Mouse (Mus musculus): Measurements from ENCODE around the gene Snd1. TPM values are rescaled to one million over a fixed set of nuclear protein-coding genes. Genes with fewer than 3 reads are reported as not detected.
A peak's percentile ranks its signal among the peaks of the same experiment; 100 is the strongest.

Snd1 gene
- polyA plus RNA-seq, 1 experiment from 2014 or later: 34.9 TPM

DNA sequence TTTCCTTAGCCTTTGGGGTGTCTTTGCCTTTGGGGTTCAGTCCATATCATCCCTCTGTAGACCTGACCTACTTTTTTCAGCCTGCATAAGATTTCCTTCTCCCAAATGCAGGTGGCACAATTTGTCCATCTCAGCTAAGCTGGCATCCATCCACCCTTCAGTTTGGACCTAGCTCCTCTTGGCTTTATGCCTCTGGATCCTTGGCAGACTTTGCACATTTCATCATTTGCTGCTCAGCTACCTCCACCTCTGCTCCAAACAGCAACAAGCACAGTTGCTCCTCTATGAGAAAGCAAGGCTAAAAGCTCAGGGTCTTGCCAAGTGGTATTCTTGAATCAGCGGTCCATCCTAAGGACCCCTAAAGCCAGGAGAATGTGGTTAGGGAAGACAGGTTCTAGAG lies 500.2 kb downstream of the Snd1 start:
- H3K27me3 ChIP-seq (ENCODE audit: insufficient read depth, low read length): peaks cover 14% of the 10 kb centered on the region
- no peak overlapping the region for H3K4me3 ChIP-seq (ENCODE audit: low read depth, low read length)
- 94% methylated on average over 1 of the region's 1 CpGs for WGBS (ENCODE audit: insufficient replicate concordance)
- no peak overlapping the region for H3K4me2 ChIP-seq (ENCODE audit: low read depth, low read length)
- DNase-seq (no peak), ATAC-seq (no peak)
- H3K36me3 ChIP-seq (replicated peaks; ENCODE audit: insufficient read depth, low read length): no peaks in the 10 kb centered on the region
- TF ChIP-seq EP300 (IDR thresholded peaks at IDR 0.05; ENCODE audit: low read depth) (no peak), CTCF (IDR thresholded peaks at IDR 0.05; ENCODE audit: low read depth) (no peak)
- no peaks in the 10 kb centered on the region for H3K4me1 ChIP-seq (ENCODE audit: insufficient read depth)
- no peak overlapping the region for H3K9ac ChIP-seq (replicated peaks)
- H3K27ac ChIP-seq (ENCODE audit: low read depth): no peak overlapping the region
- no peaks in the 10 kb centered on the region for H3K9me3 ChIP-seq (ENCODE audit: low read length)

DNA sequence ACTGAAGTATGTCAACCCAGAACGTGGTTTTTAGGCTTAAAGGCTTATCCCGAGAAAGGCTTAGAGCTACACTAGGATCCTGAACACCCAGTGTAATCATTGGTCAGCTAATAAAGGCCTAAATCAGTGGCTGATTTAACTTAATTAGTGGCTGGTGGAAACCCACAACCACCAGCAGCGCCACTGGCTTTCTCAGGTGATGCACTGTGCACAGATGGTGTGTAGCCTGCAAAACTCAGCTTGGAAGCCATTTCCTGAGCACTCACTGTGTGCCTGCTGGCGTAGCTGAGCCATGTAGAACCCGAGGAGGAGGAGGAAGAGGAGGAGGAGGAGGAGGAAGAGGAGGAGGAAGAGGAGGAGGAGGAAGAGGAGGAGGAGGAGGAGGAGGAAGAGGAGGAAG lies 503.1 kb downstream of the Snd1 start:
- ATAC-seq (no peak), DNase-seq (no peak)
- Histone ChIP-seq H3K9me3 (ENCODE audit: low read length) (no peaks in the 10 kb centered on the region), H3K4me3 (ENCODE audit: low read depth, low read length) (no peak overlapping the region), H3K4me1 (ENCODE audit: insufficient read depth) (no peaks in the 10 kb centered on the region; the same call in 1 of the 2 replicates), H3K36me3 (replicated peaks; ENCODE audit: insufficient read depth, low read length) (no peaks in the 10 kb centered on the region), H3K27ac (ENCODE audit: low read depth) (no peak overlapping the region), H3K9ac (replicated peaks) (no peak overlapping the region), H3K27me3 (ENCODE audit: insufficient read depth, low read length) (peaks cover 43% of the 10 kb centered on the region), H3K4me2 (ENCODE audit: low read depth, low read length) (no peak overlapping the region)
- TF ChIP-seq EP300 (IDR thresholded peaks at IDR 0.05; ENCODE audit: low read depth): no peak
- no peak for TF ChIP-seq CTCF (IDR thresholded peaks at IDR 0.05; ENCODE audit: low read depth)
- WGBS (ENCODE audit: insufficient replicate concordance): 46% methylated on average over 5 of the region's 5 CpGs

DNA sequence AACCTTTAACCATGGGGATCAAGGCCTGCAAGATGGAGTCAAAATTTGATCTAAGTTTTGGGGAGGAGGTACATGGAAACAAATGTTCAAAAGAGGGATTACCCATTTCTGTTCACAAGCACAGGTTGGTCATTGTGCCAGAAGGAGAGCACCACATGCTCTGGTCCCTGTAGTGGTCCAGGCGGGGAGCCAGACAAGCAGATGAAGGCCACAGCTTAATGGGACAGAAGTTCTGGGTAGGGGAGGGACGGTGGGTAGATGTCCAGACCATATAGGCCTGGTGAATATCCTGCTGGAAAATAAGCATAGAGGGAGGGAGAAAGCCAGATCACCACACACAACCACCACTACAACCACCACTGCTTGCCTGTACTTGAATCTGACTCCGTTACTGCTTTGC lies 503.9 kb downstream of the Snd1 start:
- Histone ChIP-seq H3K9me3 (ENCODE audit: low read length) (no peaks in the 10 kb centered on the region), H3K27ac (ENCODE audit: low read depth) (no peak overlapping the region), H3K27me3 (ENCODE audit: insufficient read depth, low read length) (peaks cover 43% of the 10 kb centered on the region), H3K36me3 (replicated peaks; ENCODE audit: insufficient read depth, low read length) (no peaks in the 10 kb centered on the region), H3K4me1 (ENCODE audit: insufficient read depth) (no peaks in the 10 kb centered on the region; the same call in 1 of the 2 replicates), H3K9ac (replicated peaks) (no peak overlapping the region), H3K4me3 (ENCODE audit: low read depth, low read length) (no peak overlapping the region), H3K4me2 (ENCODE audit: low read depth, low read length) (no peak overlapping the region)
- TF ChIP-seq CTCF (IDR thresholded peaks at IDR 0.05; ENCODE audit: low read depth): no peak
- no peak for TF ChIP-seq EP300 (IDR thresholded peaks at IDR 0.05; ENCODE audit: low read depth)
- ATAC-seq (no peak), DNase-seq (no peak)
- WGBS (ENCODE audit: insufficient replicate concordance): 74% methylated on average over 3 of the region's 3 CpGs

- Histone ChIP-seq H3K4me2 (ENCODE audit: low read depth, low read length) (no peak overlapping the region), H3K27me3 (ENCODE audit: insufficient read depth, low read length) (peaks cover 43% of the 10 kb centered on the region), H3K36me3 (replicated peaks; ENCODE audit: insufficient read depth, low read length) (no peaks in the 10 kb centered on the region), H3K9me3 (ENCODE audit: low read length) (no peaks in the 10 kb centered on the region), H3K9ac (replicated peaks) (no peak overlapping the region), H3K4me1 (ENCODE audit: insufficient read depth) (no peaks in the 10 kb centered on the region; the same call in 1 of the 2 replicates), H3K27ac (ENCODE audit: low read depth) (no peak overlapping the region), H3K4me3 (ENCODE audit: low read depth, low read length) (no peak overlapping the region)
- TF ChIP-seq CTCF (IDR thresholded peaks at IDR 0.05; ENCODE audit: low read depth): no peak
- no peak for TF ChIP-seq EP300 (IDR thresholded peaks at IDR 0.05; ENCODE audit: low read depth)
- no peak for DNase-seq
- no peak for ATAC-seq
- 49% methylated on average over 8 of the region's 8 CpGs for WGBS (ENCODE audit: insufficient replicate concordance)
Measured at GRCm38 (mm10) chr6:28979586-28979985, 504.6 kb downstream of the Snd1 start.

DNA sequence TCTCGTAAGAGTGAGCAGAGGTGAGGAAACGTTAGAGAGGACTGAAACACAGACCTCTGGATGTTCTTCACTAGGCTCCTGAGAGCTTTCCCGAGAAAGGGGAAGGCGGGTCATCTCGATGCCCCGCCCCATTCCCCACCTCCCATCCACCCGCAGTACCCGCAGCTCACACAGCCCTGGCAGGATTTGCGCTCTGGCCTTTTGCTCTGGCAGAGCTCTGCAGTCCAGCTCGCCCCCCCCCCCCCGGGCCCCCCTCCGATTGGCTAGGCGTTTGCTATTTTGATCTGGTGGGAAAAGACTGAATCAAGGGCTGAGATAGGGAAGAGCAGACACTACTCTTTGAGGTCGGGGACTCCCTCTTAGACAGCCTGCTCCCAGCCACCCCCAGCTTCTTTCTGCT lies 505.3 kb downstream of the Snd1 start:
- no peak for TF ChIP-seq CTCF (IDR thresholded peaks at IDR 0.05; ENCODE audit: low read depth)
- no peak for TF ChIP-seq EP300 (IDR thresholded peaks at IDR 0.05; ENCODE audit: low read depth)
- H3K4me3 ChIP-seq (ENCODE audit: low read depth, low read length): no peak overlapping the region
- H3K4me1 ChIP-seq (ENCODE audit: insufficient read depth): no peaks in the 10 kb centered on the region; the same call in 1 of the 2 replicates
- no peaks in the 10 kb centered on the region for H3K9me3 ChIP-seq (ENCODE audit: low read length)
- WGBS (ENCODE audit: insufficient replicate concordance): 4% methylated on average over 10 of the region's 14 CpGs
- H3K4me2 ChIP-seq (ENCODE audit: low read depth, low read length): no peak overlapping the region
- H3K27ac ChIP-seq (ENCODE audit: low read depth): no peak overlapping the region
- H3K27me3 ChIP-seq (ENCODE audit: insufficient read depth, low read length): peaks cover 43% of the 10 kb centered on the region
- no peaks in the 10 kb centered on the region for H3K36me3 ChIP-seq (replicated peaks; ENCODE audit: insufficient read depth, low read length)
- DNase-seq (no peak), ATAC-seq (no peak)
- no peak overlapping the region for H3K9ac ChIP-seq (replicated peaks)

DNA sequence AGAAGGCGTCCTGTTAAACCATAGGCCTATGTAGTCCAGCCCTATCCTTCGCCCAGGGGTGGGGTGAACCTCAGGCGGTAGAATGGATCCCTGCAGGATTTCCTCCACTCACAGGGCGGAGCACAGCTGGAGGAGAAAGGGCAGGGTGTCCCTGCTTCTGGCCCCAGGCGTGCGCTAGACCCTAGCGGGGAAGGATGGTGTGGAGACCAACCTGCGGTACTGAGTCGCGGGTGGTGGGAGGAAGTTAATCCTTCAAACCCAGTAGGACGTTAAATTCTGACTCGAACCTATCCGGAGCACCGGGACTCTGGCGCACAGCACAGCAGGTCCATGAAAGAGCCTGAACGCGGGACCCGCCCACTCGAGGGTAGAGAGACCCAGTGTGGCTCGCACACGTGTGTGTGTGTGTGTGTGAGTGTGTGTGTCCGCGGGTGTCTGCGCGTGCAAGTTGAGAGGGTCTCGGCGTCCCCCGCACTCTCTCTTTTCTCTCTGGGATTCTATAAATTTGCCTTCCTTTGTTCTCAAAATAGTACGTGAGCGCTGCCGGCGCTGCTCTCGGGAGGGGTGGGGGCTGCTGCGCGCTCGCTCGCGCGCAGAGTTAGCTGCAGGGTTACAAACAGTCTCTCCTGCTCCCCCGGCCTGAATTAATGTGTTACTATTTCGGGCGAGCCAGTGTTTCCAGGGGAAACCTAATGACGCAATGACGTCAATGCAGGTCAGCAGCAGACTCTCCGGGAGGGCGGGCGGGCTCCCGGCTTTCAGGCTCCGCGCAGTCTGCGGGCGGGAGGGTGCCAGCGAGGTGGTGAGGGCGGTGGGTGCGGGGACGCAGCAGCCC lies 506.0 kb downstream of the Snd1 start:
- WGBS (ENCODE audit: insufficient replicate concordance): 1% methylated on average over 56 of the region's 56 CpGs
- DNase-seq: peak; percentile 18

More for the DNA sequence above, 506.0 kb downstream of the Snd1 start:
- Histone ChIP-seq H3K4me1 (ENCODE audit: insufficient read depth) (no peaks in the 10 kb centered on the region; the same call in 1 of the 2 replicates), H3K4me3 (ENCODE audit: low read depth, low read length) (peak overlapping the region; percentile 32), H3K36me3 (replicated peaks; ENCODE audit: insufficient read depth, low read length) (no peaks in the 10 kb centered on the region), H3K9me3 (ENCODE audit: low read length) (no peaks in the 10 kb centered on the region), H3K4me2 (ENCODE audit: low read depth, low read length) (peak overlapping the region; percentile 66), H3K27me3 (ENCODE audit: insufficient read depth, low read length) (peaks cover 43% of the 10 kb centered on the region), H3K9ac (replicated peaks) (no peak overlapping the region), H3K27ac (ENCODE audit: low read depth) (no peak overlapping the region)
- TF ChIP-seq CTCF (IDR thresholded peaks at IDR 0.05; ENCODE audit: low read depth) (no peak), EP300 (IDR thresholded peaks at IDR 0.05; ENCODE audit: low read depth) (no peak)
- ATAC-seq: no peak

Data from liver, postnatal 0 days (tissue).